Mouse (Mus musculus): ENCODE measurements around the gene Rhoa. TPM values are rescaled to one million over a fixed set of nuclear protein-coding genes. Genes with fewer than 3 reads are reported as not detected.

Gene Rhoa
- polyA plus RNA-seq, 1 experiment from 2014 or later: 512 TPM

Other genes with a start within 250 kb of the Rhoa start
- gene Mst1, start 225.7 kb upstream of the Rhoa start, polyA plus RNA-seq (2015; fragmentation: Nextera tagmentation; extraction: Ambion mirVana): 0.25 and 0.35 TPM in 2 replicates
- 22.3 and 28.4 TPM in 2 replicates for gene Rnf123, start 222.8 kb upstream of the Rhoa start, polyA plus RNA-seq (2015; fragmentation: Nextera tagmentation; extraction: Ambion mirVana)
- 57.8 and 59.1 TPM in 2 replicates for gene Apeh, start 211.5 kb upstream of the Rhoa start, polyA plus RNA-seq (2015; fragmentation: Nextera tagmentation; extraction: Ambion mirVana)
- gene Bsn, start 115.7 kb upstream of the Rhoa start, polyA plus RNA-seq (2015; fragmentation: Nextera tagmentation; extraction: Ambion mirVana): 0.19 and 0.34 TPM in 2 replicates
- gene Dag1, start 42.2 kb upstream of the Rhoa start, polyA plus RNA-seq (2015; fragmentation: Nextera tagmentation; extraction: Ambion mirVana): 100 and 110 TPM in 2 replicates
- gene Nicn1, start 15.7 kb upstream of the Rhoa start, polyA plus RNA-seq (2015; fragmentation: Nextera tagmentation; extraction: Ambion mirVana): 32.5 and 37.2 TPM in 2 replicates
- gene Amt, start 9.3 kb upstream of the Rhoa start, polyA plus RNA-seq (2015; fragmentation: Nextera tagmentation; extraction: Ambion mirVana): 19.7 and 20.5 TPM in 2 replicates
- gene Tcta, start within 50 bp of the Rhoa start, polyA plus RNA-seq (2015; fragmentation: Nextera tagmentation; extraction: Ambion mirVana): 29.6 and 35.5 TPM in 2 replicates
- 654 and 708 TPM in 2 replicates for gene Gpx1, start 32.8 kb downstream of the Rhoa start, polyA plus RNA-seq (2015; fragmentation: Nextera tagmentation; extraction: Ambion mirVana)
- 99.6 and 107 TPM in 2 replicates for gene Usp4, start 41.7 kb downstream of the Rhoa start, polyA plus RNA-seq (2015; fragmentation: Nextera tagmentation; extraction: Ambion mirVana)
- 0.39 and 0.40 TPM in 2 replicates for gene 1700102P08Rik, start 86.7 kb downstream of the Rhoa start, polyA plus RNA-seq (2015; fragmentation: Nextera tagmentation; extraction: Ambion mirVana)
- gene Ccdc36, start 122.4 kb downstream of the Rhoa start, polyA plus RNA-seq (2015; fragmentation: Nextera tagmentation; extraction: Ambion mirVana): 2.4 and 2.6 TPM in 2 replicates
- not detected in 2 replicates for gene BC048562, start 130.4 kb downstream of the Rhoa start, polyA plus RNA-seq (2015; fragmentation: Nextera tagmentation; extraction: Ambion mirVana)
- gene Ccdc71, start 154.4 kb downstream of the Rhoa start, polyA plus RNA-seq (2015; fragmentation: Nextera tagmentation; extraction: Ambion mirVana): 56.6 and 60.4 TPM in 2 replicates
- 67.2 and 75.3 TPM in 2 replicates for gene Klhdc8b, start 155.5 kb downstream of the Rhoa start, polyA plus RNA-seq (2015; fragmentation: Nextera tagmentation; extraction: Ambion mirVana)
- gene Lamb2, start 173.6 kb downstream of the Rhoa start, polyA plus RNA-seq (2015; fragmentation: Nextera tagmentation; extraction: Ambion mirVana): 66.9 and 74.4 TPM in 2 replicates
- gene Usp19, start 184.5 kb downstream of the Rhoa start, polyA plus RNA-seq (2015; fragmentation: Nextera tagmentation; extraction: Ambion mirVana): 61.9 and 68.5 TPM in 2 replicates
- 89.4 and 108 TPM in 2 replicates for gene Qars, start 201.6 kb downstream of the Rhoa start, polyA plus RNA-seq (2015; fragmentation: Nextera tagmentation; extraction: Ambion mirVana)
- 115 and 120 TPM in 2 replicates for gene Qrich1, start 210.7 kb downstream of the Rhoa start, polyA plus RNA-seq (2015; fragmentation: Nextera tagmentation; extraction: Ambion mirVana)